Mouse (Mus musculus) myocyte (in vitro differentiated cells): ENCODE measurements around the gene Birc2. TPM values are rescaled to one million over a fixed set of nuclear protein-coding genes. Genes with fewer than 3 reads are reported as not detected.
A peak's percentile ranks its signal among the peaks of the same experiment; 100 is the strongest.

Source experiments
- H3K27me3 ChIP-seq: one replicate; pipeline ENCODE4 v1.6.1; 2011; ENCODE audit not compliant: control insufficient read depth, insufficient read depth, insufficient read length
- H3K36me3 ChIP-seq: one replicate; pipeline ENCODE4 v1.6.1; 2011; ENCODE audit not compliant: control insufficient read depth, insufficient read depth
- H3K4me2 ChIP-seq: one replicate; pipeline ENCODE4 v1.6.1; 2011; ENCODE audit warnings: low read depth, control low read depth
- H3K4me3 ChIP-seq: one replicate; pipeline ENCODE4 v1.5.1; 2011; ENCODE audit warnings: mild to moderate bottlenecking, control low read depth, moderate library complexity
- H3K79me2 ChIP-seq: one replicate; pipeline ENCODE4 v1.6.1; 2011; ENCODE audit not compliant: control insufficient read depth, insufficient read depth
- H3ac ChIP-seq: one replicate; pipeline ENCODE4 v1.6.1; 2011; ENCODE audit not compliant: control insufficient read depth, insufficient read length
- CEBPB ChIP-seq: IDR thresholded peaks from 2 replicates; pipeline ENCODE4 v1.6.1; 2011; ENCODE audit warnings: mild to moderate bottlenecking, moderate library complexity; ENCODE audit not compliant: poor library complexity, insufficient read depth, severe bottlenecking
- E2F4 ChIP-seq: IDR thresholded peaks from one replicate; pipeline ENCODE4 v1.6.1; 2011; ENCODE audit warnings: mild to moderate bottlenecking, control low read depth, moderate library complexity; ENCODE audit not compliant: insufficient read depth
- MAX ChIP-seq: IDR thresholded peaks from one replicate; pipeline ENCODE4 v1.6.1; 2011; ENCODE audit warnings: low read depth, mild to moderate bottlenecking, control low read depth
- MYOD1 ChIP-seq, 3 experiments: IDR thresholded peaks; one replicate each; pipeline ENCODE4 v1.6.1; 2011; ENCODE audit warnings: control low read depth in 2 of 3, low read depth in 2 of 3, mild to moderate bottlenecking in 2 of 3, moderate library complexity in 1 of 3; ENCODE audit not compliant: insufficient read length in 2 of 3, control insufficient read depth in 1 of 3
- MYOG ChIP-seq, 3 experiments: IDR thresholded peaks; one replicate each; pipeline ENCODE4 v1.6.1; 2011; ENCODE audit warnings: control low read depth in 2 of 3, low read depth in 2 of 3, mild to moderate bottlenecking in 2 of 3; ENCODE audit not compliant: insufficient read length in 2 of 3, control insufficient read depth in 1 of 3, insufficient read depth in 1 of 3
- POLR2A ChIP-seq: IDR thresholded peaks from one replicate; pipeline ENCODE4 v1.6.1; 2011; ENCODE audit warnings: low read depth, mild to moderate bottlenecking, control low read depth, moderate library complexity; ENCODE audit not compliant: insufficient read length
- POLR2AphosphoS2 ChIP-seq: IDR thresholded peaks from one replicate; pipeline ENCODE4 v1.6.1; 2011; ENCODE audit warnings: low read depth, control low read depth; ENCODE audit not compliant: insufficient read length
- REST ChIP-seq: IDR thresholded peaks from one replicate; pipeline ENCODE4 v1.6.1; 2011; ENCODE audit warnings: mild to moderate bottlenecking, control low read depth, moderate library complexity; ENCODE audit not compliant: insufficient read depth, insufficient read length
- SRF ChIP-seq: IDR thresholded peaks from one replicate; pipeline ENCODE4 v1.6.1; 2011; ENCODE audit warnings: low read depth; ENCODE audit not compliant: control insufficient read depth, insufficient read length
- TCF12 ChIP-seq: IDR thresholded peaks from one replicate; pipeline ENCODE4 v1.6.1; 2011; ENCODE audit warnings: mild to moderate bottlenecking, control low read depth; ENCODE audit not compliant: poor library complexity, insufficient read depth, severe bottlenecking
- TCF3 ChIP-seq: IDR thresholded peaks from one replicate; pipeline ENCODE4 v1.6.1; 2011; ENCODE audit warnings: low read depth, control low read depth; ENCODE audit not compliant: insufficient read length
- USF1 ChIP-seq: IDR thresholded peaks from one replicate; pipeline ENCODE4 v1.6.1; 2011; ENCODE audit warnings: low read depth, mild to moderate bottlenecking, control low read depth, moderate library complexity
- polyA plus RNA-seq: library from polyadenylated mRNA; unstranded; fragments of >200 nt; fragmentation: generic; extraction: Trizol; gene quantifications from one replicate; pipeline ENCODE4 v1.2.1, GENCODE M21; 2012; ENCODE audit warnings: missing spikeins

Birc2 gene
- polyA plus RNA-seq, 1 experiment: 6.3 TPM

GRCm38 (mm10) chr9:7845216-7845895 lies 8.5 kb upstream of the Birc2 start:
- TF ChIP-seq CEBPB (no peak), MYOG (IDR thresholded peaks at IDR 0.05; ENCODE audit: control insufficient read depth in 1 of 3, insufficient read depth in 1 of 3, insufficient read length in 2 of 3, low read depth in 2 of 3) (no peak), TCF3 (no peak), MYOD1 (IDR thresholded peaks at IDR 0.05; ENCODE audit: control insufficient read depth in 1 of 3, insufficient read length in 2 of 3, low read depth in 2 of 3) (no peak), E2F4 (no peak), USF1 (no peak), POLR2A (no peak)
- Histone ChIP-seq H3K79me2 (no peaks in the 10 kb centered on the region), H3K27me3 (no peaks in the 10 kb centered on the region), H3ac (no peak overlapping the region), H3K4me2 (no peak overlapping the region), H3K4me3 (no peak overlapping the region), H3K36me3 (no peaks in the 10 kb centered on the region)

DNA sequence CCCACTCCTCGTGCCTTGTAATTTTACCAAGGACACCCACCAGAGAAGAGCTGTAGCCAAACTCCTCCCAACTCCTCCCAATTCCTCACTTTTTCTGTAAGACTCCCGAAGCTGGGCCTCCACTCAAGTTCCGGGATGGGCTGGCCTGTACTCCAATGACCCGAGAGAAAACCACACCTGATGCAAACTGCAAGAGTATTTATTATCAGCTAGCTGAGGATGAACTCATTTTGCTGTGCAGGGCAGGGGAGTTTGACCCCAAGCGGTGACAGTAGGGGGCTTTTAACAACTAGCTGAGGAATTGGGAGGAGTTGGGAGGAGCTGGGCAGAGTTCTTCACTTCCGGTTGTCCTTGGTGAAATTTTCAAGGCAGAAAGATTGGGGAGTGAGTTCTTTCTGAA lies 4.4 kb upstream of the Birc2 start:
- H3K79me2 ChIP-seq: peaks cover 3% of the 10 kb centered on the region
- no peak overlapping the region for H3K4me3 ChIP-seq
- no peaks in the 10 kb centered on the region for H3K27me3 ChIP-seq
- no peak overlapping the region for H3ac ChIP-seq
- TF ChIP-seq USF1 (no peak), POLR2AphosphoS2 (no peak), TCF3 (no peak), SRF (no peak), TCF12 (no peak), MAX (no peak), MYOG (IDR thresholded peaks at IDR 0.05; ENCODE audit: control insufficient read depth in 1 of 3, insufficient read depth in 1 of 3, insufficient read length in 2 of 3, low read depth in 2 of 3) (no peak), CEBPB (no peak), E2F4 (no peak), REST (no peak), POLR2A (no peak), MYOD1 (IDR thresholded peaks at IDR 0.05; ENCODE audit: control insufficient read depth in 1 of 3, insufficient read length in 2 of 3, low read depth in 2 of 3) (no peak)
- no peaks in the 10 kb centered on the region for H3K36me3 ChIP-seq
- H3K4me2 ChIP-seq: no peak overlapping the region

GRCm38 (mm10) chr9:7837806-7838440 lies 1.1 kb upstream of the Birc2 start:
- peak overlapping the region; percentile 99 for H3K4me3 ChIP-seq
- no peak for TF ChIP-seq POLR2A
- TF ChIP-seq CEBPB: no peak
- no peak for TF ChIP-seq POLR2AphosphoS2
- no peak for TF ChIP-seq TCF12
- no peak for TF ChIP-seq REST
- TF ChIP-seq E2F4: no peak
- no peak for TF ChIP-seq MAX
- no peak for TF ChIP-seq MYOD1 (IDR thresholded peaks at IDR 0.05; ENCODE audit: control insufficient read depth in 1 of 3, insufficient read length in 2 of 3, low read depth in 2 of 3)
- TF ChIP-seq SRF: no peak
- TF ChIP-seq MYOG (IDR thresholded peaks at IDR 0.05; ENCODE audit: control insufficient read depth in 1 of 3, insufficient read depth in 1 of 3, insufficient read length in 2 of 3, low read depth in 2 of 3): no peak
- peak overlapping the region; percentile 29 for H3ac ChIP-seq
- H3K36me3 ChIP-seq: peaks cover 8% of the 10 kb centered on the region
- peak overlapping the region; percentile 89 for H3K4me2 ChIP-seq
- peaks cover 24% of the 10 kb centered on the region for H3K79me2 ChIP-seq
- no peaks in the 10 kb centered on the region for H3K27me3 ChIP-seq

- Histone ChIP-seq H3K27me3 (no peaks in the 10 kb centered on the region), H3K36me3 (peaks cover 8% of the 10 kb centered on the region), H3K4me2 (peak overlapping the region; percentile 53), H3K79me2 (peaks cover 33% of the 10 kb centered on the region), H3K4me3 (peak overlapping the region; percentile 99), H3ac (peak overlapping the region; percentile 29)
- TF ChIP-seq MYOG (IDR thresholded peaks at IDR 0.05; ENCODE audit: control insufficient read depth in 1 of 3, insufficient read depth in 1 of 3, insufficient read length in 2 of 3, low read depth in 2 of 3) (no peak), CEBPB (no peak), POLR2A (no peak)
These were observed 533 bp downstream of the Birc2 start for GRCm38 (mm10) chr9:7836331-7836730.

GRCm38 (mm10) chr9:7835302-7835701 lies 1.6 kb downstream of the Birc2 start:
- H3K27me3 ChIP-seq: no peaks in the 10 kb centered on the region
- no peak overlapping the region for H3ac ChIP-seq
- peak overlapping the region; percentile 99 for H3K4me3 ChIP-seq
- TF ChIP-seq POLR2A (no peak), SRF (no peak), MAX (no peak), POLR2AphosphoS2 (no peak), MYOD1 (IDR thresholded peaks at IDR 0.05; ENCODE audit: control insufficient read depth in 1 of 3, insufficient read length in 2 of 3, low read depth in 2 of 3) (no peak), CEBPB (no peak)
- peaks cover 8% of the 10 kb centered on the region for H3K36me3 ChIP-seq
- peak overlapping the region; percentile 74 for H3K4me2 ChIP-seq
- H3K79me2 ChIP-seq: peaks cover 40% of the 10 kb centered on the region
